Mouse (Mus musculus): ENCODE data around the gene Galnt11. TPM values are rescaled to one million over a fixed set of nuclear protein-coding genes. Genes with fewer than 3 reads are reported as not detected.
"Not testable (repeated sequence)": the region's sequence is repeated elsewhere in the genome, so short reads cannot be mapped to it uniquely, and the experiment has no call there.

The Galnt11 gene
- 10 to 100 TPM; 43.1 to 63.7 TPM for total RNA-seq (2021)
- long read RNA-seq, experiment 1, transcript Galnt11-201 (12 exons, 2,552 nt) = major isoform, 51 of 79 reads
- long read RNA-seq, experiment 1, partial matches to known transcripts = 2 of 79 reads
- long read RNA-seq, experiment 1, other reads (novel, unspliced or antisense) = 24 of 79 reads
- long read RNA-seq, experiment 2, transcript Galnt11-202 (11 exons, 2,493 nt) = minor isoform, 15 of 126 reads
- long read RNA-seq, experiment 2, transcript Galnt11-201 (12 exons, 2,552 nt) = major isoform, 85 of 126 reads
- long read RNA-seq, experiment 2, partial matches to known transcripts = 8 of 126 reads
- long read RNA-seq, experiment 2, other reads (novel, unspliced or antisense) = 18 of 126 reads

GRCm38 (mm10) chr5:25221604-25222003 lies at the start of gene Galnt11:
Galnt11 (plus strand) TSS chr5:25221904.
- no peak for DNase-seq (ENCODE audit: low spot score in 2 of 2)

GRCm38 (mm10) chr5:25177937-25178336 lies 43.8 kb upstream of the Galnt11 start:
- DNase-seq (ENCODE audit: low spot score in 2 of 2) = not testable (repeated sequence)

- not testable (repeated sequence) for DNase-seq (ENCODE audit: low spot score in 2 of 2)
Observed at GRCm38 (mm10) chr5:25178543-25178942, 43.2 kb upstream of the Galnt11 start.

- DNase-seq (ENCODE audit: low spot score in 2 of 2) = no peak
Observed at GRCm38 (mm10) chr5:25179284-25179683, 42.4 kb upstream of the Galnt11 start.

- no peak for DNase-seq (ENCODE audit: low spot score in 2 of 2)
Observed at GRCm38 (mm10) chr5:25179936-25180488, 41.7 kb upstream of the Galnt11 start.

GRCm38 (mm10) chr5:25181004-25181531 lies 40.6 kb upstream of the Galnt11 start, which contains the start of gene Galntl5:
Galntl5 (plus strand) TSS chr5:25181460.
- no peak for DNase-seq (ENCODE audit: low spot score in 2 of 2)

- DNase-seq (ENCODE audit: low spot score in 2 of 2) = no peak
Observed at GRCm38 (mm10) chr5:25183595-25183994, 38.1 kb upstream of the Galnt11 start.

GRCm38 (mm10) chr5:25184594-25184993 lies 37.1 kb upstream of the Galnt11 start:
- no peak for DNase-seq (ENCODE audit: low spot score in 2 of 2)

GRCm38 (mm10) chr5:25187727-25188126 lies 34.0 kb upstream of the Galnt11 start:
- no peak for DNase-seq (ENCODE audit: low spot score in 2 of 2)

GRCm38 (mm10) chr5:25188802-25189201 lies 32.9 kb upstream of the Galnt11 start:
- DNase-seq (ENCODE audit: low spot score in 2 of 2) = no peak

- no peak for DNase-seq (ENCODE audit: low spot score in 2 of 2)
Observed at GRCm38 (mm10) chr5:25190521-25190920, 31.2 kb upstream of the Galnt11 start.

GRCm38 (mm10) chr5:25211872-25212271 lies 9.8 kb upstream of the Galnt11 start:
- no peak for DNase-seq (ENCODE audit: low spot score in 2 of 2)

GRCm38 (mm10) chr5:25213216-25213615 lies 8.5 kb upstream of the Galnt11 start:
- not testable (repeated sequence) for DNase-seq (ENCODE audit: low spot score in 2 of 2)

GRCm38 (mm10) chr5:25215006-25215405 lies 6.7 kb upstream of the Galnt11 start:
- DNase-seq (ENCODE audit: low spot score in 2 of 2) = no peak

GRCm38 (mm10) chr5:25222752-25223702 lies 1.3 kb downstream of the Galnt11 start, which contains the start of gene E130116L18Rik:
E130116L18Rik (minus strand) TSS chr5:25223153.
- DNase-seq (ENCODE audit: low spot score in 2 of 2) = peak; percentile 72 to 80

- DNase-seq (ENCODE audit: low spot score in 2 of 2) = not testable (repeated sequence)
Observed at GRCm38 (mm10) chr5:25224377-25224776, 2.7 kb downstream of the Galnt11 start.

GRCm38 (mm10) chr5:25243101-25243500 lies 21.4 kb downstream of the Galnt11 start:
- no peak for DNase-seq (ENCODE audit: low spot score in 2 of 2)

- DNase-seq (ENCODE audit: low spot score in 2 of 2) = no peak
Observed at GRCm38 (mm10) chr5:25245806-25246472, 24.2 kb downstream of the Galnt11 start.

- no peak for DNase-seq (ENCODE audit: low spot score in 2 of 2)
Observed at GRCm38 (mm10) chr5:25246473-25246865, 24.8 kb downstream of the Galnt11 start.

GRCm38 (mm10) chr5:25247036-25247435 lies 25.3 kb downstream of the Galnt11 start:
- no peak for DNase-seq (ENCODE audit: low spot score in 2 of 2)

GRCm38 (mm10) chr5:25252423-25252822 lies 30.7 kb downstream of the Galnt11 start:
- no peak for DNase-seq (ENCODE audit: low spot score in 2 of 2)

Data from adrenal gland, postnatal 4 days (tissue).